Comparison of ENCODE assay signal across 9 mouse cellular contexts in the genomic region with DNA sequence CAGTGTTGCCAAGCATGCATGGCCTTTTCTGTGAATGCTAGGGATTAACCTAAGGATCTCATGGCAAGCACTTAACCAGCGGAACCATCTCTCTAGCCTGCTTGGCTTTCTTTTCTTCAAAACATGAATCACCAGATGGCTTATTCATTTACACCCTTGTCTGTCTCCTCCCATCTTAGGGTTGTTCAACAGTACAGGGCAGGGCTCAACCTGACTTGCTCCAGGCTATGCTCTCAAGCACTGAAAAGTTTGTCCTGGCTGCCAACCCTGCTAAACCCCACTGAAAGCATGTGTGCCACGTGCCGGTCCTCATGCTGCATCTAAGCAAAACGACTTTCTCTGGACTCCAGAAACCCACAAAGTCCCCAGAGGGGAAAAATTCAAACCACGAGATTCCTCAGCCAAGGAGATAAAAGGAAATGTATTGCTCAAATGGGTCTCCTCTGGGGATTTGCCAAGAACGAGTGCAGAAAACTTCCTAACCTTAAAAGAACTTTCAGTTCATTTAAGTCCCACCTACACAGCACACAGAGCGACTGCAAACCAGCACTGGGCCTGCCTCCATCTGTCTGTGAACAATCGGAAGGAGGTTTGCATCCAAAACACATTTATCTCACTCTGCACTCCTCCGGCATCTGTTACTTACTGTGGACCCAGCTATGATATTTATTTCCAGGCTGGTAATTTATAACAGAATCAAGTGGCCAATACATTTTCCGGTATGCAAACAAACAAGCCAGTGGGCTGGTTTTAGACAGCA.
DNase-seq lines count a peak whose midpoint lies in the region; ATAC-seq lines count a peak whose summit lies in the region.
"Had no signal": no experiment of that assay in that cellular context is flagged by ENCODE, and none has a peak within 500 bp of the region (broad histone marks: within the 10 kb centered on the region; RNA-seq: fewer than 3 reads in every experiment).

No protein-coding gene starts in this region.

- H3K9me3 ChIP-seq in lung, embryonic 15.5 days = no peaks in the 10 kb centered on the region
- H3K9me3 ChIP-seq in midbrain, embryonic 11.5 days (ENCODE audit: control insufficient read depth, low read length) = no peaks in the 10 kb centered on the region

- WGBS in lung, embryonic 15.5 days = 42% methylated on average over 10 of the region's 10 CpGs
- 75% methylated on average over 10 of the region's 10 CpGs for WGBS in midbrain, embryonic 11.5 days

- intact Hi-C loops in gastrocnemius, postnatal 14 days (cut with DNase I; ENCODE audit: low total_unique reads) = no loop called here

- no peaks in the 10 kb centered on the region for H3K36me3 ChIP-seq in lung, embryonic 15.5 days
- H3K36me3 ChIP-seq in midbrain, embryonic 11.5 days (ENCODE audit: control insufficient read depth, insufficient read depth, low read length) = no peaks in the 10 kb centered on the region

- no peak overlapping the region for H3K27ac ChIP-seq in lung, embryonic 15.5 days
- H3K27ac ChIP-seq in midbrain, embryonic 11.5 days (ENCODE audit: low read depth, low read length) = no peak overlapping the region

- peaks cover 12% of the 10 kb centered on the region; the same call in 1 of the 2 replicates for H3K4me1 ChIP-seq in lung, embryonic 15.5 days
- no peaks in the 10 kb centered on the region for H3K4me1 ChIP-seq in midbrain, embryonic 11.5 days (ENCODE audit: control insufficient read depth, insufficient read depth, low read length)

- no peak overlapping the region for H3K4me3 ChIP-seq in lung, embryonic 15.5 days
- H3K4me3 ChIP-seq in midbrain, embryonic 11.5 days (ENCODE audit: low read depth, low read length) = no peak overlapping the region

- 0 out of 2 replicates have a peak, but pooled peaks have one; percentile 39 for ATAC-seq in lung, embryonic 15.5 days (ENCODE audit: borderline replicate concordance, extremely low read depth, low FRiP score, low TSS enrichment)
- ATAC-seq in midbrain, embryonic 11.5 days (ENCODE audit: low FRiP score) = no peak

- DNase-seq in kidney, postnatal 14 days = peak; percentile 3
- DNase-seq in kidney, adult 8-10 months = no peak
- DNase-seq in NIH3T3 (ENCODE audit: low read depth) = peak; percentile 55
- peak; percentile 36 for DNase-seq in gastrocnemius, postnatal 14 days
- no peak for DNase-seq in cerebellum, postnatal 25 days
- no peak for DNase-seq in cerebellum, adult 9-11 months
- DNase-seq in midbrain, embryonic 11.5 days (ENCODE audit: low spot score, missing footprints) = no peak
- DNase-seq: cerebellum, adult 11 months had no signal

- H3K4me2 ChIP-seq in lung, embryonic 15.5 days = no peak overlapping the region; the same call in 1 of the 2 replicates
- no peak overlapping the region for H3K4me2 ChIP-seq in midbrain, embryonic 11.5 days

- no peak overlapping the region for H3K9ac ChIP-seq in lung, embryonic 15.5 days
- no peak overlapping the region for H3K9ac ChIP-seq in midbrain, embryonic 11.5 days (ENCODE audit: low read length)

- H3K27me3 ChIP-seq in lung, embryonic 15.5 days = no peaks in the 10 kb centered on the region
- H3K27me3 ChIP-seq in midbrain, embryonic 11.5 days (ENCODE audit: control insufficient read depth, insufficient read depth, low read length) = no peaks in the 10 kb centered on the region

Comparison
In these comparisons a context has a peak if more than half of its experiments do, and no peak if none do; other contexts are left out.
1. DNase-seq: peak in kidney, postnatal 14 days (single experiment), NIH3T3 (single experiment) and gastrocnemius, postnatal 14 days (single experiment); none in kidney, adult 8-10 months (0 of 2), cerebellum, postnatal 25 days (0 of 2), cerebellum, adult 9-11 months (single experiment) and midbrain, embryonic 11.5 days (single experiment).